Mouse (Mus musculus) Patski (cell line): Measurements from ENCODE around the gene Slc2a4. TPM values are rescaled to one million over a fixed set of nuclear protein-coding genes. Genes with fewer than 3 reads are reported as not detected.

Source experiments
- ATAC-seq: fragments of 100-300 bp; one replicate; pipeline ENCODE4 v1.8.0; 2021
- CTCF ChIA-PET: fragments of 350-600 bp; sonication (Branson Sonifier 250); formaldehyde crosslinking; loops from one replicate; lab custom pipeline; 2022; ENCODE audit warnings: inconsistent platforms; lab: Charles Lee
- POLR2A ChIA-PET: fragments of 350-600 bp; sonication (Branson Sonifier 250); formaldehyde crosslinking; loops from one replicate; lab custom pipeline; 2022; ENCODE audit warnings: antibody characterized with exemption, inconsistent platforms; lab: Charles Lee
- DNase-seq: peaks from one replicate; pipeline ENCODE4 v3.0.0-alpha.2; 2011; ENCODE audit warnings: low read depth, low spot score
- H3K27me3 ChIP-seq: fragments of 371-371 bp; one replicate; pipeline ENCODE4 v1.5.1; 2021
- CTCF ChIP-seq: fragments of 100-300 bp; IDR thresholded peaks from one replicate; pipeline ENCODE4 v1.5.1; 2021
- in situ Hi-C: fragments of 300-500 bp; cut with MboI; formaldehyde crosslinking; loops from 3 replicates; pipeline ENCODE4 v1.11.1; 2018; ENCODE audit warnings: low pct_unique_long_range_greater_than_20kb, mixed read lengths
- polyA plus RNA-seq: library from polyadenylated mRNA; unstranded; gene quantifications from one replicate; pipeline ENCODE4 v1.2.3, GENCODE M21; 2021

Gene Slc2a4
- polyA plus RNA-seq, 1 experiment from 2014 or later = 0.13 TPM

- TF ChIP-seq CTCF = no peak
- POLR2A ChIA-PET = interaction anchor here (2.6 kb wide), 1 partner anchor 10 kb away, joined by 16 read pairs; the partner anchor contains the start of genes Ctdnep1 and Elp5
- in situ Hi-C loops = loop anchor here (25.0 kb wide), 2 partner anchors 579 to 904 kb away; partner anchors contain the start of genes Kdm6b, Per1 and Vamp2
- H3K27me3 ChIP-seq = no peaks in the 10 kb centered on the region
- CTCF ChIA-PET = no interaction called here
- DNase-seq (peak; percentile 93), ATAC-seq (peak; percentile 37)
Measured at GRCm38 (mm10) chr11:69990850-69991691, 43.1 kb upstream of the Slc2a4 start, which contains the start of gene Gabarap. Gene Gabarap, plus strand, starts transcription at chr11:69991143.

- in situ Hi-C loops = loop anchor here (25.0 kb wide), 2 partner anchors 578 to 903 kb away; partner anchors contain the start of genes Kdm6b, Per1 and Vamp2
- CTCF ChIA-PET = no interaction called here
- POLR2A ChIA-PET = interaction anchor here (2.6 kb wide), 1 partner anchor 9 kb away, joined by 16 read pairs; the partner anchor contains the start of genes Ctdnep1 and Elp5
- ATAC-seq = no peak
- DNase-seq = no peak
- no peak for TF ChIP-seq CTCF
- H3K27me3 ChIP-seq = no peaks in the 10 kb centered on the region
Measured at GRCm38 (mm10) chr11:69989949-69990348, 42.0 kb upstream of the Slc2a4 start.

GRCm38 (mm10) chr11:69984431-69984830, 36.4 kb upstream of the Slc2a4 start:
- in situ Hi-C loops = loop anchor here (25.0 kb wide), 2 partner anchors 572 to 897 kb away; partner anchors contain the start of genes Kdm6b, Per1 and Vamp2
- DNase-seq = no peak
- ChIA-PET CTCF (no interaction called here), POLR2A (no interaction called here)
- ATAC-seq = no peak
- no peak for TF ChIP-seq CTCF
- no peaks in the 10 kb centered on the region for H3K27me3 ChIP-seq

- CTCF ChIA-PET = interaction anchor here (0.7 kb wide), 1 partner anchor 35 kb away, joined by 3 read pairs; no protein-coding TSS in a partner anchor
- TF ChIP-seq CTCF = no peak
- ATAC-seq (no peak), DNase-seq (no peak)
- H3K27me3 ChIP-seq = no peaks in the 10 kb centered on the region
- in situ Hi-C loops = loop anchor here (25.0 kb wide), 2 partner anchors 571 to 896 kb away; partner anchors contain the start of genes Kdm6b, Per1 and Vamp2
- POLR2A ChIA-PET = interaction anchor here (0.6 kb wide), 1 partner anchor 50 kb away, joined by 4 read pairs; no protein-coding TSS in a partner anchor
Measured at GRCm38 (mm10) chr11:69983377-69983776, 35.4 kb upstream of the Slc2a4 start.

- TF ChIP-seq CTCF = no peak
- CTCF ChIA-PET = no interaction called here
- DNase-seq (no peak), ATAC-seq (no peak)
- in situ Hi-C loops = loop anchor here (25.0 kb wide), 2 partner anchors 571 to 896 kb away; partner anchors contain the start of genes Kdm6b, Per1 and Vamp2
- POLR2A ChIA-PET = interaction anchor here (1.6 kb wide), 1 partner anchor 14 kb away, joined by 7 read pairs; no protein-coding TSS in a partner anchor
- no peaks in the 10 kb centered on the region for H3K27me3 ChIP-seq
Measured at GRCm38 (mm10) chr11:69982877-69983276, 34.9 kb upstream of the Slc2a4 start.

- no peak for DNase-seq
- in situ Hi-C loops = loop anchor here (25.0 kb wide), 2 partner anchors 570 to 895 kb away; partner anchors contain the start of genes Kdm6b, Per1 and Vamp2
- no peaks in the 10 kb centered on the region for H3K27me3 ChIP-seq
- no peak for TF ChIP-seq CTCF
- ChIA-PET POLR2A (interaction anchor here (0.6 to 2.2 kb wide), 4 partner anchors 9 to 456 kb away, joined by 3 to 16 read pairs (median 6); partner anchors contain the start of genes Dvl2 and Gabarap), CTCF (interaction anchor here (0.9 kb wide), 1 partner anchor 33 kb away, joined by 3 read pairs; no protein-coding TSS in a partner anchor)
- ATAC-seq = no peak
Measured at GRCm38 (mm10) chr11:69982225-69982624, 34.2 kb upstream of the Slc2a4 start, which contains the start of gene Elp5. Gene Elp5, minus strand, starts transcription at chr11:69982517.

GRCm38 (mm10) chr11:69981141-69981762, 33.3 kb upstream of the Slc2a4 start, which contains the start of gene Ctdnep1:
Gene Ctdnep1, plus strand, starts transcription at chr11:69981156.
- ChIA-PET CTCF (interaction anchor here (0.9 to 1.3 kb wide), 2 partner anchors 32 to 47 kb away, joined by 3 to 4 read pairs; no protein-coding TSS in a partner anchor), POLR2A (interaction anchor here (0.9 to 2.2 kb wide), 4 partner anchors 10 to 19 kb away, joined by 3 to 16 read pairs (median 6); partner anchors contain the start of genes Dvl2 and Gabarap)
- ATAC-seq (no peak), DNase-seq (no peak)
- TF ChIP-seq CTCF = no peak
- no peaks in the 10 kb centered on the region for H3K27me3 ChIP-seq
- in situ Hi-C loops = loop anchor here (25.0 kb wide), 2 partner anchors 569 to 894 kb away; partner anchors contain the start of genes Kdm6b, Per1 and Vamp2

GRCm38 (mm10) chr11:69980196-69981140, 32.5 kb upstream of the Slc2a4 start:
- DNase-seq (peak; percentile 96), ATAC-seq (peak; percentile 66)
- ChIA-PET POLR2A (interaction anchor here (0.9 to 2.2 kb wide), 4 partner anchors 11 to 52 kb away, joined by 3 to 16 read pairs (median 6); partner anchors contain the start of gene Gabarap), CTCF (interaction anchor here (1.3 kb wide), 1 partner anchor 46 kb away, joined by 4 read pairs; no protein-coding TSS in a partner anchor)
- no peak for TF ChIP-seq CTCF
- in situ Hi-C loops = loop anchor here (25.0 kb wide), 2 partner anchors 568 to 893 kb away; partner anchors contain the start of genes Kdm6b, Per1 and Vamp2
- H3K27me3 ChIP-seq = no peaks in the 10 kb centered on the region
